Mouse (Mus musculus) layer of hippocampus, adult 2 months (tissue): ENCODE measurements at regions not wholly inside any gene's neighbourhood (a gene's known extent, or its start where the extent isn't known, plus 50 kb on each side); places are given as distances from the start of the nearest gene placed in this dataset.
A peak's percentile ranks its signal among the peaks of the same experiment; 100 is the strongest.

Experiments
- DNase-seq, 2 experiments: peaks; one replicate each; pipeline ENCODE4 v3.0.0; 2022; ENCODE audit warnings: low spot score in 2 of 2
- H3K27ac ChIP-seq: fragments of 200-600 bp; 2 replicates; pipeline ENCODE4 v1.8.1; 2022
- H3K4me3 ChIP-seq: fragments of 200-600 bp; 2 replicates; pipeline ENCODE4 v1.8.1; 2022; ENCODE audit warnings: mild to moderate bottlenecking
- CTCF ChIP-seq: fragments of 200-600 bp; conservative IDR thresholded peaks from 2 replicates; pipeline ENCODE4 v1.8.1; 2022; ENCODE audit warnings: antibody characterized with exemption, mild to moderate bottlenecking, moderate library complexity

DNA sequence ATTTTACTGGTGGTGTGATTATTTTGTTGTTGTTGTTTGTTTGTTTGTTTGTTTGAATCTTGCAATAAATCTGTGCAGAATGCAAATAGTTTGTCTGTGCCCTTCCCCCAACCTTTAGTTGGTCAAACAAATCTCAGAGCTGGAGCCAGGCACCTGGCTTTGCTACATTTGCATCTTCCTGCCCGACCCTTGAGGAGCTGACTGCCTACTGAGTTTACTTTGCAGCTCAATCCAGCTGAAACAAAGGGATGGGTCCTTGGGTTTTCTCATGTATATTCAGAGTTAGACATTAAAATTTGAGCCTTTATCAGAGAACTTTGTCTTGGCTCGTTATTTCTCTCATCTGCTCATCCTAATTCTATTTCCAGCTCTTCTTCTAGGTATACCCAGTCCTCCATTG, 79.4 kb upstream of the BC030870 start:
- TF ChIP-seq CTCF: no peak
- no peak for DNase-seq
- Histone ChIP-seq H3K4me3 (no peak overlapping the region), H3K27ac (no peak overlapping the region)

GRCm38 (mm10) chr8:65206202-65206601, 76.8 kb upstream of the BC030870 start:
- DNase-seq: no peak
- peak; percentile 38 for TF ChIP-seq CTCF
- H3K27ac ChIP-seq: no peak overlapping the region
- no peak overlapping the region for H3K4me3 ChIP-seq

DNA sequence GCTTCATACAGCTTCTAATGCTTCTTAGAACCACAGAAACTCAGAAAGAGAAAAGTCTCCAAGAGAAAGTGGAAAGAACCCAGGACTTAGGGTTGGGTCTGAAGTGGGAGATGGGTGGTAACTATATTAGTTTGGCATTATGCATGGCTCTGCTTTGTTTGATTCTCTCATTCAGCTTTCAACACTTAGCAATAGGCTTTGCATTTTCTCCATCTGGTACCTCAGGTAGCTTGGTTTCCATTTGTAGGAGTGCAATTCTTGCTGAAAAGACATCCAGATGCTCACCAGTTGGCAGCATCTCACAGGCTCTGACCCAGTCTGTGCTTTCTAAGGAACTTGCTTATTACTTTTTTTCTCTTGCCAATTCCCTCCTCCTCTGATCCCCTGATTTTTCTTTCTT, 65.3 kb upstream of the BC030870 start:
- DNase-seq: peak in 1 of 2 experiments; percentile 0
- Histone ChIP-seq H3K27ac (no peak overlapping the region), H3K4me3 (no peak overlapping the region)
- no peak for TF ChIP-seq CTCF

GRCm38 (mm10) chr8:65194231-65194630, 64.9 kb upstream of the BC030870 start:
- Histone ChIP-seq H3K27ac (no peak overlapping the region), H3K4me3 (no peak overlapping the region)
- no peak for TF ChIP-seq CTCF
- DNase-seq: no peak

- DNase-seq: no peak
- Histone ChIP-seq H3K27ac (no peak overlapping the region), H3K4me3 (no peak overlapping the region)
- TF ChIP-seq CTCF: no peak
These were observed 53.0 kb upstream of the BC030870 start for GRCm38 (mm10) chr8:65182346-65182745.

DNA sequence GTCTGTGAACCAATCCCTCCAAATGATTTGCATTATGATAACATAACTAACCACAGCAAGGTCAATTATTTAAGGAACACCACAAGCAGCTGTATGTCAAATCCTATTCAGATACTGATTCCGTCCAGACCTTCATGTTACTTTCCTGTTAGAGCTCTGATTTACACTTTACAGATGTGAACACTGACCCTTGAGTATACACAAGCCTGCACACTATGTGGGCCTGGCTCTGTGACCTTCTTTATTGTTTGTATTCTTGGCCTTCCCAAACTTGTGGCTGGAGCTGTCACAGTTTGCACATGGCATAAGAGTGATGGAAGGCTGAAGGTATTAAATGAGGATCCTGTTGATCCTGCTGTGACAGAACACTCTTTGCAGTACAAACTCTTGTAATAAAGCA, 51.1 kb upstream of the BC030870 start:
- Histone ChIP-seq H3K4me3 (no peak overlapping the region), H3K27ac (no peak overlapping the region)
- DNase-seq: no peak
- TF ChIP-seq CTCF: no peak
